Mouse (Mus musculus): ENCODE measurements around the gene Gabbr2.

- no peak for TF ChIP-seq FLI1 (IDR thresholded peaks at IDR 0.05; ENCODE audit: low read length)
- TF ChIP-seq GATA1 (IDR thresholded peaks at IDR 0.05; ENCODE audit: borderline replicate concordance, low read length), result no peak
Observed at GRCm38 (mm10) chr4:46835064-46835463, 156.6 kb downstream of the Gabbr2 start.

Measured in megakaryocyte, embryonic 14.5 days (primary cell).